Mouse (Mus musculus): ENCODE results near the gene Snx18.

DNA sequence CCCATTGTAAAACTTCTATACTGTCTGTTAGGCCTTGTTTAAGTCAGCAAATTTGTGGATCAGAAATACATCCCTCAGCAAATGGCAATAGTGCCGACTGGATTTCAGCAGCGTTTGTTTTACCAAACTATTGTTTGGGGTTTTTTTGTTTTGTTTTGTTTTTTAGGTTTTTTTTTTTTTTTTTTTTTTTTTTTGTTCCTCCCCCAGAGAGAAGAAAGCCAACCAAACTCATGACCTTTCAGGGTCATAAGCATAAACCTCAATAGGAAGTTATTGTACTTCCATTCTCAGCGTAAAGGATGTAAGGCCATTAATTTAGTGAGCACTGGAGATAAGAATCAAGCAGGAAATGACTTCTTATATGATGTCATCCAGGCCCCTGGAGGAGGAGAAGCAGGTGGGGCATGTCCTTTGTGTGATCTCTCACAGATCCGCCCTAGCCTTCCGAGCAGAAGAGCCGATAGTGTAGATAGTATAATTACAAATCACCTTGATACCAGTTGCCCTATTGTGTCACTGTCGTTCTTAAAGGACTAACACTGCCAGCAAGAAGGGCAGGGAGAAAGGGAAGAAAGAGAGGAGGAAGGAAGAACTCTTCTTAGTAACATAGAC is 38.5 kb downstream of the Snx18 start:
- TF ChIP-seq CHD2 (IDR thresholded peaks at IDR 0.05; ENCODE audit: low read depth, low read length), result no peak
- TF ChIP-seq ZC3H11A (IDR thresholded peaks at IDR 0.05; ENCODE audit: borderline replicate concordance, low read depth, low read length), result no peak
- TF ChIP-seq ZNF384 (IDR thresholded peaks at IDR 0.05; ENCODE audit: low read depth, low read length), result peak; percentile 84
- no peak for TF ChIP-seq HCFC1 (IDR thresholded peaks at IDR 0.05; ENCODE audit: borderline replicate concordance, insufficient read depth, low read length)
- TF ChIP-seq MAFK (IDR thresholded peaks at IDR 0.05; ENCODE audit: insufficient read depth, low read depth, low read length), result no peak

All from ES-E14 (cell line).